Mouse (Mus musculus): ENCODE data around the gene Tmed8.

Tmed8 gene

GRCm38 (mm10) chr12:87199973-87200586 is at the start of gene Tmed8:
Tmed8 (minus strand) TSS chr12:87200454.
- DNase-seq (ENCODE audit: low spot score): peak; percentile 86

- DNase-seq (ENCODE audit: low spot score): no peak
Measured at GRCm38 (mm10) chr12:87238632-87239031, 38.4 kb upstream of the Tmed8 start, which contains the start of gene Noxred1. Noxred1 (minus strand) TSS chr12:87238732.

- no peak for DNase-seq (ENCODE audit: low spot score)
Measured at GRCm38 (mm10) chr12:87236882-87237483, 36.7 kb upstream of the Tmed8 start.

- DNase-seq (ENCODE audit: low spot score): no peak
Measured at GRCm38 (mm10) chr12:87230379-87230895, 30.2 kb upstream of the Tmed8 start.

- no peak for DNase-seq (ENCODE audit: low spot score)
Measured at GRCm38 (mm10) chr12:87229633-87230032, 29.4 kb upstream of the Tmed8 start.

- no peak for DNase-seq (ENCODE audit: low spot score)
Measured at GRCm38 (mm10) chr12:87226801-87227200, 26.5 kb upstream of the Tmed8 start.

- DNase-seq (ENCODE audit: low spot score): no peak
Measured at GRCm38 (mm10) chr12:87224950-87225349, 24.7 kb upstream of the Tmed8 start.

- DNase-seq (ENCODE audit: low spot score): peak; percentile 51
Measured at GRCm38 (mm10) chr12:87219362-87219761, 19.1 kb upstream of the Tmed8 start.

- no peak for DNase-seq (ENCODE audit: low spot score)
Measured at GRCm38 (mm10) chr12:87217596-87217995, 17.3 kb upstream of the Tmed8 start.

- DNase-seq (ENCODE audit: low spot score): no peak
Measured at GRCm38 (mm10) chr12:87216053-87216452, 15.8 kb upstream of the Tmed8 start.

GRCm38 (mm10) chr12:87212844-87213606 is 12.8 kb upstream of the Tmed8 start:
- no peak for DNase-seq (ENCODE audit: low spot score)

GRCm38 (mm10) chr12:87205789-87206188 is 5.5 kb upstream of the Tmed8 start:
- peak; percentile 4 for DNase-seq (ENCODE audit: low spot score)

- DNase-seq (ENCODE audit: low spot score): no peak
Measured at GRCm38 (mm10) chr12:87201694-87202093, 1.4 kb upstream of the Tmed8 start.

- DNase-seq (ENCODE audit: low spot score): peak; percentile 72
Measured at GRCm38 (mm10) chr12:87199206-87199972, 865 bp downstream of the Tmed8 start, which contains the start of gene Samd15. Samd15 (plus strand) TSS chr12:87199723.

- DNase-seq (ENCODE audit: low spot score): no peak
Measured at GRCm38 (mm10) chr12:87198792-87199191, 1.5 kb downstream of the Tmed8 start.

GRCm38 (mm10) chr12:87196310-87196709 is 3.9 kb downstream of the Tmed8 start:
- no peak for DNase-seq (ENCODE audit: low spot score)

- no peak for DNase-seq (ENCODE audit: low spot score)
Measured at GRCm38 (mm10) chr12:87195069-87195468, 5.2 kb downstream of the Tmed8 start.

GRCm38 (mm10) chr12:87193008-87193407 is 7.2 kb downstream of the Tmed8 start:
- no peak for DNase-seq (ENCODE audit: low spot score)

GRCm38 (mm10) chr12:87177631-87178030 is 22.6 kb downstream of the Tmed8 start:
- DNase-seq (ENCODE audit: low spot score): no peak

GRCm38 (mm10) chr12:87175194-87175946 is 24.9 kb downstream of the Tmed8 start:
- DNase-seq (ENCODE audit: low spot score): no peak

GRCm38 (mm10) chr12:87160815-87161214 is 39.4 kb downstream of the Tmed8 start:
- no peak for DNase-seq (ENCODE audit: low spot score)

Data from testis, postnatal 10 days (tissue).